Mouse (Mus musculus): Measurements from ENCODE around the gene Tbata. TPM values are rescaled to one million over a fixed set of nuclear protein-coding genes. Genes with fewer than 3 reads are reported as not detected.

Tbata gene
- total RNA-seq, 2 experiments from 2014 or later = not detected

Small RNA genes lying within 50 kb of the gene (microRNA-seq; reads per million reads assigned to microRNA genes)
- gene Gm44308 (ENCODE audit: borderline number of aligned reads in 2 of 2) = 0 reads per million in 2 experiments

Other genes starting within 250 kb of the Tbata start
- gene Pcbd1, start 82.6 kb upstream of the Tbata start, total RNA-seq (2021) = under 1 TPM; 0.39 to 0.95 TPM
- gene Sgpl1, start 24.3 kb upstream of the Tbata start, total RNA-seq (2021) = 10 to 100 TPM; 17.8 to 19.8 TPM
- 1 to 10 TPM in 1 of 2 experiments, under 1 TPM in 1; 0.83 to 1.9 TPM for gene Adamts14, start 101.5 kb downstream of the Tbata start, total RNA-seq (2021)
- gene Prf1, start 125.9 kb downstream of the Tbata start, total RNA-seq (2021) = under 1 TPM in 1 of 2 experiments, not detected in 1; 0.11 TPM
- 10 to 100 TPM; 19.9 to 21.6 TPM for gene Pald1, start 211.6 kb downstream of the Tbata start, total RNA-seq (2021)
- under 1 TPM in 1 of 2 experiments, not detected in 1; 0.11 TPM for gene Nodal, start 246.0 kb downstream of the Tbata start, total RNA-seq (2021)